Mouse (Mus musculus) limb, embryonic 15.5 days (tissue): ENCODE results near the gene Ppp2r5e. TPM values are rescaled to one million over a fixed set of nuclear protein-coding genes. Genes with fewer than 3 reads are reported as not detected.

Experiments used
- ATAC-seq: fragments of 200-750 bp; cut with Nextera tagmentation; 2 replicates; pipeline ENCODE4 v1.8.0; 2017; ENCODE audit warnings: low read depth, moderate TSS enrichment; ENCODE audit not compliant: insufficient number of reproducible peaks, low FRiP score, low TSS enrichment
- H3K27ac ChIP-seq: fragments of 300-500 bp; sonication (generic); 2 replicates; pipeline ENCODE4 v1.5.1; 2015; ENCODE audit warnings: moderate library complexity, mild to moderate bottlenecking, inconsistent platforms
- H3K27me3 ChIP-seq: fragments of 300-500 bp; sonication (generic); 2 replicates; pipeline ENCODE4 v1.6.1; 2015; ENCODE audit warnings: inconsistent platforms
- H3K36me3 ChIP-seq: fragments of 300-500 bp; sonication (generic); 2 replicates; pipeline ENCODE4 v1.6.1; 2015; ENCODE audit warnings: inconsistent platforms
- H3K4me1 ChIP-seq: fragments of 300-500 bp; sonication (generic); 2 replicates; pipeline ENCODE4 v1.6.1; 2015; ENCODE audit warnings: inconsistent platforms
- H3K4me2 ChIP-seq: fragments of 300-500 bp; sonication (generic); 2 replicates; pipeline ENCODE4 v1.6.1; 2015; ENCODE audit warnings: mild to moderate bottlenecking, inconsistent platforms
- H3K4me3 ChIP-seq: fragments of 300-500 bp; sonication (generic); 2 replicates; pipeline ENCODE4 v1.5.1; 2015; ENCODE audit warnings: mild to moderate bottlenecking, inconsistent platforms
- H3K9ac ChIP-seq: fragments of 300-500 bp; sonication (generic); 2 replicates; pipeline ENCODE4 v1.6.1; 2015; ENCODE audit warnings: inconsistent platforms
- H3K9me3 ChIP-seq: fragments of 300-500 bp; sonication (generic); 2 replicates; pipeline ENCODE4 v1.6.1; 2016; ENCODE audit warnings: inconsistent platforms
- WGBS: fragments of 180-500 bp; shearing (Covaris S2); methylation state at CpG from one replicate; pipeline ENCODE4 v1.1.7; 2015; 5-methylcytosine and 5-hydroxymethylcytosine counted together
- polyA plus RNA-seq: library from polyadenylated mRNA; unstranded; fragments of >200 nt; fragmentation: Nextera tagmentation; extraction: Ambion mirVana; gene quantifications from 2 replicates; pipeline ENCODE4 v1.2.1, GENCODE M21; 2015

Gene Ppp2r5e
- polyA plus RNA-seq, 1 experiment from 2014 or later: 11.5 TPM

- WGBS: 73% methylated on average over 9 of the region's 9 CpGs
- no peak for ATAC-seq
- H3K4me3 ChIP-seq: no peak overlapping the region
- H3K27me3 ChIP-seq: no peaks in the 10 kb centered on the region
- H3K4me1 ChIP-seq: peaks cover 16% of the 10 kb centered on the region
- H3K9ac ChIP-seq: no peak overlapping the region
- no peak overlapping the region for H3K27ac ChIP-seq
- H3K9me3 ChIP-seq: no peaks in the 10 kb centered on the region
- H3K36me3 ChIP-seq: no peaks in the 10 kb centered on the region
- H3K4me2 ChIP-seq: no peak overlapping the region
Observed at GRCm38 (mm10) chr12:75548999-75549398, 47.0 kb downstream of the Ppp2r5e start.

- H3K4me2 ChIP-seq: no peak overlapping the region
- H3K4me3 ChIP-seq: no peak overlapping the region
- 86% methylated on average over 3 of the region's 3 CpGs for WGBS
- no peak overlapping the region for H3K9ac ChIP-seq
- H3K36me3 ChIP-seq: no peaks in the 10 kb centered on the region
- no peak for ATAC-seq
- no peaks in the 10 kb centered on the region for H3K9me3 ChIP-seq
- no peak overlapping the region for H3K27ac ChIP-seq
- peaks cover 23% of the 10 kb centered on the region for H3K4me1 ChIP-seq
- no peaks in the 10 kb centered on the region for H3K27me3 ChIP-seq
Observed at GRCm38 (mm10) chr12:75547174-75547573, 48.9 kb downstream of the Ppp2r5e start.

GRCm38 (mm10) chr12:75546241-75546640 is 49.8 kb downstream of the Ppp2r5e start:
- H3K4me3 ChIP-seq: no peak overlapping the region
- H3K9ac ChIP-seq: no peak overlapping the region
- H3K36me3 ChIP-seq: no peaks in the 10 kb centered on the region
- no peaks in the 10 kb centered on the region for H3K9me3 ChIP-seq
- no peak for ATAC-seq
- H3K27me3 ChIP-seq: no peaks in the 10 kb centered on the region
- no peak overlapping the region for H3K4me2 ChIP-seq
- peaks cover 23% of the 10 kb centered on the region for H3K4me1 ChIP-seq
- 76% methylated on average over 5 of the region's 5 CpGs for WGBS
- H3K27ac ChIP-seq: no peak overlapping the region

GRCm38 (mm10) chr12:75545431-75545925 is 50.6 kb downstream of the Ppp2r5e start:
- no peaks in the 10 kb centered on the region for H3K9me3 ChIP-seq
- no peak overlapping the region for H3K4me3 ChIP-seq
- H3K27me3 ChIP-seq: no peaks in the 10 kb centered on the region
- WGBS: 87% methylated on average over 4 of the region's 4 CpGs
- H3K27ac ChIP-seq: no peak overlapping the region
- H3K36me3 ChIP-seq: no peaks in the 10 kb centered on the region
- ATAC-seq: no peak
- no peak overlapping the region for H3K4me2 ChIP-seq
- H3K4me1 ChIP-seq: peaks cover 23% of the 10 kb centered on the region
- H3K9ac ChIP-seq: no peak overlapping the region

GRCm38 (mm10) chr12:75544666-75545065 is 51.4 kb downstream of the Ppp2r5e start:
- no peaks in the 10 kb centered on the region for H3K9me3 ChIP-seq
- peaks cover 23% of the 10 kb centered on the region for H3K4me1 ChIP-seq
- no peak overlapping the region for H3K4me2 ChIP-seq
- H3K27ac ChIP-seq: peak overlapping the region; percentile 33; the same call in 1 of the 2 replicates
- no peak overlapping the region for H3K4me3 ChIP-seq
- WGBS: 46% methylated on average over 2 of the region's 2 CpGs
- H3K27me3 ChIP-seq: no peaks in the 10 kb centered on the region
- no peak for ATAC-seq
- H3K36me3 ChIP-seq: no peaks in the 10 kb centered on the region
- no peak overlapping the region for H3K9ac ChIP-seq

- 57% methylated on average over 2 of the region's 2 CpGs for WGBS
- 0 out of 2 replicates have a peak overlapping the region, but pooled peaks have one; percentile 33 for H3K27ac ChIP-seq
- H3K9ac ChIP-seq: no peak overlapping the region
- no peak for ATAC-seq
- peaks cover 23% of the 10 kb centered on the region for H3K4me1 ChIP-seq
- H3K4me3 ChIP-seq: no peak overlapping the region
- H3K9me3 ChIP-seq: no peaks in the 10 kb centered on the region
- H3K4me2 ChIP-seq: no peak overlapping the region
- H3K27me3 ChIP-seq: no peaks in the 10 kb centered on the region
- H3K36me3 ChIP-seq: no peaks in the 10 kb centered on the region
Observed at GRCm38 (mm10) chr12:75544259-75544658, 51.8 kb downstream of the Ppp2r5e start.

GRCm38 (mm10) chr12:75543346-75543745 is 52.7 kb downstream of the Ppp2r5e start:
- H3K9me3 ChIP-seq: no peaks in the 10 kb centered on the region
- WGBS: 57% methylated on average over 3 of the region's 3 CpGs
- H3K4me2 ChIP-seq: no peak overlapping the region
- no peaks in the 10 kb centered on the region for H3K36me3 ChIP-seq
- H3K9ac ChIP-seq: no peak overlapping the region
- H3K27me3 ChIP-seq: no peaks in the 10 kb centered on the region
- H3K4me1 ChIP-seq: peaks cover 23% of the 10 kb centered on the region
- H3K4me3 ChIP-seq: no peak overlapping the region
- no peak; the same call in 1 of the 2 replicates for ATAC-seq
- H3K27ac ChIP-seq: no peak overlapping the region

GRCm38 (mm10) chr12:75540621-75541171 is 55.3 kb downstream of the Ppp2r5e start:
- no peak for ATAC-seq
- no peaks in the 10 kb centered on the region for H3K36me3 ChIP-seq
- H3K4me3 ChIP-seq: no peak overlapping the region
- no peak overlapping the region for H3K4me2 ChIP-seq
- no peak overlapping the region for H3K27ac ChIP-seq
- H3K4me1 ChIP-seq: peaks cover 20% of the 10 kb centered on the region
- no peaks in the 10 kb centered on the region for H3K27me3 ChIP-seq
- WGBS: 77% methylated on average over 5 of the region's 5 CpGs
- no peaks in the 10 kb centered on the region for H3K9me3 ChIP-seq
- H3K9ac ChIP-seq: no peak overlapping the region

- H3K9ac ChIP-seq: no peak overlapping the region
- no peaks in the 10 kb centered on the region for H3K36me3 ChIP-seq
- no peaks in the 10 kb centered on the region for H3K9me3 ChIP-seq
- H3K27ac ChIP-seq: no peak overlapping the region
- no peak overlapping the region for H3K4me3 ChIP-seq
- no peak overlapping the region for H3K4me2 ChIP-seq
- no peaks in the 10 kb centered on the region for H3K27me3 ChIP-seq
- H3K4me1 ChIP-seq: peaks cover 11% of the 10 kb centered on the region
- no peak for ATAC-seq
- WGBS: 82% methylated on average over 3 of the region's 3 CpGs
Observed at GRCm38 (mm10) chr12:75539228-75539627, 56.8 kb downstream of the Ppp2r5e start.

GRCm38 (mm10) chr12:75537673-75538423 is 58.2 kb downstream of the Ppp2r5e start:
- no peaks in the 10 kb centered on the region for H3K36me3 ChIP-seq
- no peaks in the 10 kb centered on the region for H3K27me3 ChIP-seq
- no peaks in the 10 kb centered on the region for H3K9me3 ChIP-seq
- no peak overlapping the region for H3K9ac ChIP-seq
- H3K27ac ChIP-seq: no peak overlapping the region
- H3K4me2 ChIP-seq: no peak overlapping the region
- 76% methylated on average over 6 of the region's 6 CpGs for WGBS
- ATAC-seq: no peak
- no peak overlapping the region for H3K4me3 ChIP-seq
- peaks cover 4% of the 10 kb centered on the region; the same call in 1 of the 2 replicates for H3K4me1 ChIP-seq

- Histone ChIP-seq H3K9ac (no peak overlapping the region), H3K4me1 (peaks cover 4% of the 10 kb centered on the region; the same call in 1 of the 2 replicates), H3K27ac (no peak overlapping the region), H3K36me3 (no peaks in the 10 kb centered on the region), H3K27me3 (no peaks in the 10 kb centered on the region), H3K4me3 (no peak overlapping the region), H3K9me3 (no peaks in the 10 kb centered on the region), H3K4me2 (no peak overlapping the region)
- WGBS: 69% methylated on average over 7 of the region's 7 CpGs
- no peak for ATAC-seq
Observed at GRCm38 (mm10) chr12:75537019-75537672, 58.9 kb downstream of the Ppp2r5e start.

- Histone ChIP-seq H3K9ac (no peak overlapping the region), H3K27ac (no peak overlapping the region), H3K27me3 (no peaks in the 10 kb centered on the region), H3K4me1 (peaks cover 4% of the 10 kb centered on the region; the same call in 1 of the 2 replicates), H3K36me3 (no peaks in the 10 kb centered on the region), H3K4me2 (no peak overlapping the region), H3K9me3 (no peaks in the 10 kb centered on the region), H3K4me3 (no peak overlapping the region)
- ATAC-seq: no peak
- WGBS: 81% methylated on average over 7 of the region's 7 CpGs
Observed at GRCm38 (mm10) chr12:75536566-75536965, 59.5 kb downstream of the Ppp2r5e start.
